Mouse (Mus musculus) T-helper 2 cell (primary cell): ENCODE measurements around the gene Fam189b.

Experiments used
- in situ Hi-C: fragments of 300-600 bp; cut with MboI, MseI; formaldehyde crosslinking; loops from one replicate; pipeline ENCODE4 v1.15.1; 2025; ENCODE audit warnings: high pct_unique_total_duplicates

Fam189b gene

DNA sequence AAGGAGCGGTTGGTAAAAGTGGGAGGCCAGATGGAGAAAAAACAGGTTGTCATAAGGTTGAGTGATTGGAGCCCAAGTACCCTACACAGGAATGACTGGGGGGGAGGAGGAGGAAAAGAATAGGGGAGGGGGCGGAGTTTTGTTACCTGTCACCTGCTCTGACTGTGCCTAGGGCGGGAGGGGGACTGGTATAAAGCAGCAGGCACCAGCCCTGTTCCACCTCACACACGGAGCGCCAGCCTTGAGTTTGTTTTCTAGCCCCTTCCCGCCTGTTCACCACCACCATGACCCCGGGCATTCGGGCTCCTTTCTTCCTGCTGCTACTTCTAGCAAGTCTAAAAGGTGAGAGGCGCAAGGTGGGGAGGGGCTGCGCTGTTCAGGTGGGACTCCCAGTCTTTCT, 45.9 kb downstream of the Fam189b start, which contains the start of gene Muc1:
TSS of gene Muc1 (plus strand) at position 222 of the 400 bp plus-strand sequence.
- in situ Hi-C loops, result no loop called here

DNA sequence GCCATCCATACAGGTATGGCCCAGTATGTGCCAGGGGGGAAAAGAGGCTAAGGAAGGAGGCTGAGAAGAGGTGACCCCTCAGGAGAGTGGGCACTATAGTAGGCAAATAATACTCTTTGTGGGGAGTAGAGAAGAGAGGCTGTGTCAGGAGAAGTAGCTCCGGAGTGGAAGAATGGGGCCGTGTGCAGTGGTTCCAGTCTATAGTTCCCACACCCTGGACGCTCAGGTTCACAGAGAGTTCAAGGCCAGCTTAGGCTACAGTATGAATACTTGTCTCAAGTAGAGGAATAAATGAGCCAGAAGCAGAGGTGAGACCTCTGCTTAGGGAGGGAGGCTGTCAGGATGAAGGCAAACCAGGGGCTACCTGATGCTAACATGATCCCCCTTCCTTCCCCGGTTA, 46.3 kb downstream of the Fam189b start:
- in situ Hi-C loops, result no loop called here

DNA sequence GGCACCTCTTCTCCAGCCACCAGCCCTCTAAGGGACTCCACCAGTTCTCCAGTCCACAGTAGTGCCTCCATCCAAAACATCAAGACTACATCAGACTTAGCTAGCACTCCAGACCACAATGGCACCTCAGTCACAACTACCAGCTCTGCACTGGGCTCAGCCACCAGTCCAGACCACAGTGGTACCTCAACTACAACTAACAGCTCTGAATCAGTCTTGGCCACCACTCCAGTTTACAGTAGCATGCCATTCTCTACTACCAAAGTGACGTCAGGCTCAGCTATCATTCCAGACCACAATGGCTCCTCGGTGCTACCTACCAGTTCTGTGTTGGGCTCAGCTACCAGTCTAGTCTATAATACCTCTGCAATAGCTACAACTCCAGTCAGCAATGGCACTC, 47.6 kb downstream of the Fam189b start:
- in situ Hi-C loops, result no loop called here

DNA sequence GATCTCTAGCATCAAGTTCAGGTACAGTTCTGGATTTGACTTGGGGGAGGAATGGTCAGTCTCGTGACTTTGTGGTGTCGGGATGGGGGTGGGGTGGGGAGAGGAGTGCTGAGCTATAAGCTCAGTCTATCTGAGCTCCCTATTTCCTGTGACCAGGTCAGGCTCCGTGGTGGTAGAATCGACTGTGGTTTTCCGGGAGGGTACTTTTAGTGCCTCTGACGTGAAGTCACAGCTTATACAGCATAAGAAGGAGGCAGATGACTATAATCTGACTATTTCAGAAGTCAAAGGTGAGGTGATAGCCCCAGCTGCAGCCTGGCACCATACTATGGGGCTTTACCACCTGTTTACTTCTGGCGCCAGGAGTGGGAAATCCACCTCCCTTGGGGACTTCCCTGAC, 48.4 kb downstream of the Fam189b start:
- in situ Hi-C loops, result no loop called here

DNA sequence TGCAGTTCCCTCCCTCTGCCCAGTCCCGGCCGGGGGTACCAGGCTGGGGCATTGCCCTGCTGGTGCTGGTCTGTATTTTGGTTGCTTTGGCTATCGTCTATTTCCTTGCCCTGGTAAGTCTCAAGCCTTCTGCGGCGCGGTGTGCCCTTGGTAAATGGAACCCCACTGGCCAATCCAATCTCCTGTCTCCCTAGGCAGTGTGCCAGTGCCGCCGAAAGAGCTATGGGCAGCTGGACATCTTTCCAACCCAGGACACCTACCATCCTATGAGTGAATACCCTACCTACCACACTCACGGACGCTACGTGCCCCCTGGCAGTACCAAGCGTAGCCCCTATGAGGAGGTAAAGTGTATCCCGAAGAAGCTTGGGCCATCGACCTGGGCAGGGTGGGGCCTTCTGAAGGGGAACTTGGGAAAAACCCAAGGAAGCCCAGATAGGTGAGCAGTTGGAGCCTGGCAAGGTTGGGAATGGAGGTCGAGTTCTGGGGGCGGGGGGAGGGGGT, 48.9 kb downstream of the Fam189b start:
- in situ Hi-C loops, result no loop called here

DNA sequence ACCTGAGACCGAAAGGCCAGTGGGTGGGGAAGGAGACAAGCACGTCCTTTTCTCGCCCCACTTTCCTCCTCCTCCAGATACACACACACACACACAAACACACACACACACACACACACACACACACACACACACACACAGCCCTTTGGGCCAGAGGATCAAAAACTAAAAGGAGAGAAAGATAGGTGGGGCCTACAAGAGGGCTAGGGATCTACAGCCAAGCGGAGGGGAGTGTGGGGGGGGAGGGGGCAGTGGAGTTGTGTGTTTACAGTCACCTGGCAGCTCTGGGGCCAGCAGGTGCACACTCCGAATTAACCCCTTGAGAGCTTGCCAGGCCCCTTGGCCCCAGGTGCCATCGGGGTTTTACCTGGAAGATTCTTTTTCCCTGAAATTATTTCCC, 49.7 kb downstream of the Fam189b start:
- in situ Hi-C loops, result no loop called here

DNA sequence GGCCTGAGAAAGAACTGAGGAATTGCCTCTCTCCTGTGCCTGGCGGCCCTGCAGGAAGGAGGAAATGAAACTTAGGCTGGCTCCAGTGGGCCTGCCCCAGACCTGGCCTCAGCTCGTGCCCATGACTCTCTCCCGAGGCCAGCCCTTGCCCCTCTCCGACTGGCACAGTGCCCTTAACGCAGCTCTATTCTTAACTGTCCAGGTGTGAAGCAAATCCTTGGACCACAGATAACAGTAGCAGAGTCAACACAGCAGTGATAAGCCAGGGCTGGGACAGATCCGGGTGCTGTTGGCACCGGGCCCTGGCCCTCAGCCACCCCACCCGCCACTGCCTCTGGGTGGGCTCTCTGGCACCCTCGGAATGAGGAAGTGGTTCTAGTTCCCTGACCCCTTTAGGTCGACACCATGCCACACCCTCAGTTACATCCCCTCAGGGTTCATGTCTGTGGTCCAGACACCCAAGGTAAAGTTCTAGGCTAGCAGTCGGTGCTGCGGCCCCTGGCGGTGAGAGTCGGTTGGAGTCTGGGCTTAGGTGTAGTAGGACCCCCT, 50.7 kb downstream of the Fam189b start:
- in situ Hi-C loops, result no loop called here

DNA sequence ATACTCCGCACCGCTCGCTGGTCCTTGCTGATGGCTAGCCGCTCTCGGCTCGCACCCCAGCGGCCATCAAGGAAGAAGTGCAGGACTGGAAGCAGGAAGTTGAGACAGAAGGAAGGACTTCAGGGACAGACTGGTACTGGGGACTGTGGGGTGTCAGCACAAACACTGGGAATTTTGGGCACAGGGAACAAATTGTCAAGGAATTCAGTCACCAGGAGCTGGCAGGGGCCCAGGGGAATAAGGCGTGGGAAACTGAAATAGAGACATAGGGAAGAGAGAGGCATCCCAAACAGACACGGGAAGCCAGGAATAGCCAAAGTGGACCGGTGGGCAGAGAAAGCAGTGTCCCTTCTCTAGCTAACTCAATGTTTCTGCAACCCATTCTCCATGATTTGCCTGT, 53.6 kb downstream of the Fam189b start:
- in situ Hi-C loops, result no loop called here

DNA sequence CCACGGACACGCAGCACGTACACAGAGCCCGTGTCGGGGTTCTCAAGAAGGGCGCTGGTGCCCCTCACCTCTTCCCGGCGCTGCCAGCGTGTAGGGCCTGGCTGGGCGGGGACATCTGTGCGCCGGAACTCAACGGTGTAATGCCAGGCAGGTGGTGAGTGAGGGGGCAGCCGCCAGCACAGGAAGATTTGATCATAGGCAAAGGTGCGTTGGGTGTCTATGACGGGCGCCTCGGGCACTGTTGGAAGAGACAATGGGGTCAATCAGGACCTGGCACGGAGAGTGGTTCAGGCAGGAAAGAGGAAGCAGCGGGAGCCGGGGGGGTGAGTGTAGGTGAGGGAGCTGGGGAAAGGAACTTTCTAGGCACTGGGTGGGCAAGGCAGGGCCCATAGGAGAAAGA, 54.7 kb downstream of the Fam189b start:
- in situ Hi-C loops, result no loop called here

DNA sequence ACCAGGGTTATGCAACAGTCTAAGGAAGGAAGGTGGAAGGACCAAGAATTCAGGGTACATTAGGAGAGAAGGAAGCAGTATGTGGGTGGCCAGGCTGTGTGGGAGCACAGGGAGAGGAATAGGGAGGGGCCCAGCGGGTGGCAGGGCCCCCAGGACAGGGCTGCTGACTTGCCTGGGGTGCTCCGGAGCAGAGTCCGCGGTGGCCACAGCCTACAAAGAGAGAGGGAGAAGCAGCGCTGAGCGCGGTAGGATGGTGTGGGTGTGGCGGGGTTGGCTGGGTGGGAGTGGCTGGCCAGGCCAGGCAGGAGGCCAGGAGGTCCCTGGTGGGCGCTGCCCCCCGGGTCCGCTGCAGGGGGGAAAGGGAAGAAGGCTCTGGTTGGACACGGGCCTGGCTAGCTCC, 55.6 kb downstream of the Fam189b start:
- in situ Hi-C loops, result no loop called here
